Mouse (Mus musculus): ENCODE results near the gene Gpc1. TPM values are rescaled to one million over a fixed set of nuclear protein-coding genes. Genes with fewer than 3 reads are reported as not detected.
A peak's percentile ranks its signal among the peaks of the same experiment; 100 is the strongest.

The Gpc1 gene
- 100 to 1,000 TPM; 481 to 555 (median 528) TPM for total RNA-seq (2022)

DNA sequence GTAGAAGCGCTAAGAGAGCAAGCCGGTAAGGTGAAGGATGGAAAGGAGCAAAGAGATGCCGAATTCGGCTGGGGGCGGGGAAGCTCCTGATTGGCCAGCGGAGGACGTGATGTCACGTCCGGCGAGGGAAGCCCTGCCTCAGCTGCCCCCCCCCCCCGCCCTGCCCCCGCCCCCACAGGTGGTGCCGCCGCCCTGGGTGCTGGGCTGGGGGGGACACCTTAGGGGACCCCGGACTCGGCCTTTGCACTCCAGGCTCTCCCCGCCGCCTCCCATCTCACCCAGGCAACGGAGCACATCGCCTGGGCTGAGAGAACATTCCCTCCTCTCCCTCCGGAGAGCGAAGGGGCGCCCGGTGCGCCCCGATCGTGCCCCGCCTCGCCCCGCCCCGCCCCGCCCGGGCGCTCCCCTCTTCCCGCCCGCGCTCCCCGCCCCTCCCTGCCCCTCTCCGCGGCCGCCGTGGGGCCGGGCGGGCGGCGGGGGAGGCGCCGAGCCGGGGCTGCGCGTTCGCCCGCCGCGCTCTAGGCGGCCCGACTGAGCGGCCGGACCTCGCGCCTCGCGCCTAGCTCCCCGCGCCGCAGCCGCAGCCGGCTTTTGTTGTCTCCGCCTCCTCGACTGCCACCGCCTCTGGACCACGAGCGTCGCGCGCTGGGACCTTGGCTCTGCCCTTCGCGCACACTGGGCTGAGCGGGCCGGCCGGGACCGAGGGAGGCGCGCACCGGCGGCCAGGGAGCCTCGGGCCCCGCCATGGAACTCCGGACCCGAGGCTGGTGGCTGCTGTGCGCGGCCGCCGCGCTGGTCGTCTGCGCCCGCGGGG, at the start of gene Gpc1:
Gene Gpc1 (plus strand): TSS at position 458 of the 814 bp plus-strand sequence.
- peak; percentile 57 for DNase-seq (ENCODE audit: low spot score)

GRCm38 (mm10) chr1:92781862-92782261, 49.6 kb upstream of the Gpc1 start:
- no peak for DNase-seq (ENCODE audit: low spot score)

DNA sequence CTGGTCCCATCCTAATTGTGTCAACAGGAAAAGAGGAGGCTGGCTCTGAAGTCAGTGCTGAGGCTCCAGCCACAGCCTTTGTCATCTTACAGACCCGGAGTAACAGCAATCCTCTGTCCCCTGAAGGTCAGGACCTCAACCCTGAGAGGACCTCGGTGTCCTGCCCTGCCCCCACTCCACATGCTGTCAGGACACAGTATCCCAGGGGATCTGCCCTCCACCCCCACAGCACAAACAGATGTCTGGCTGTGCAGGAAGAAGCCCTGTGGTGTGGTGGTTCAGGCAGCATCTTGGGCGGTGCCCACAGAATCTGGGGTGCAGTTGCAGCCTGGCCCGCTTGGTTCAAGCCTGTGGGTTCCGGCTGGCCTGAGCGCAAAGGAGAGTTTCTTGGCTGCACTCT, 48.9 kb upstream of the Gpc1 start:
- DNase-seq (ENCODE audit: low spot score), result no peak

GRCm38 (mm10) chr1:92787221-92787620, 44.2 kb upstream of the Gpc1 start:
- DNase-seq (ENCODE audit: low spot score), result peak; percentile 26

DNA sequence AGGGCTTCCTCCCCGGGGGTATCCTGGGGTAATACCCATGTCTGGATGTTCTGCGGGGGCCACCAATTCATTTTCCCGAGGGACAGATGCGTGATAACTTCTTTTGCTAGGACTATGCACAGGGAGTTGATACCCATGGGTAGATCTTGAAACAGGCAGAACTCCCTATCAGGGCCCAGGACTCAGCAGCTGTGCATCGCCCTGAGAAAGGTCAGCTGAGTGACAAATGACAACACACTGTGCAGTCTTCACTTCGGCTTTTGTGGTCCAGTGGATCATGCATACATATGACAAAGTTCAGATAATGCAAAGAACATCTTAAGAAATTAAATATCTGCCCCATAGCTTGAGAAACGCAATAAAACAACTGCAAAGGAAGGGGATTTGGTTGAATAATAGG, 43.4 kb upstream of the Gpc1 start:
- DNase-seq (ENCODE audit: low spot score), result no peak

- no peak for DNase-seq (ENCODE audit: low spot score)
Observed at GRCm38 (mm10) chr1:92790628-92791027, 40.8 kb upstream of the Gpc1 start.

GRCm38 (mm10) chr1:92791070-92791831, 40.2 kb upstream of the Gpc1 start:
- DNase-seq (ENCODE audit: low spot score), result peak; percentile 37

- no peak for DNase-seq (ENCODE audit: low spot score)
Observed at GRCm38 (mm10) chr1:92793781-92794180, 37.7 kb upstream of the Gpc1 start.

DNA sequence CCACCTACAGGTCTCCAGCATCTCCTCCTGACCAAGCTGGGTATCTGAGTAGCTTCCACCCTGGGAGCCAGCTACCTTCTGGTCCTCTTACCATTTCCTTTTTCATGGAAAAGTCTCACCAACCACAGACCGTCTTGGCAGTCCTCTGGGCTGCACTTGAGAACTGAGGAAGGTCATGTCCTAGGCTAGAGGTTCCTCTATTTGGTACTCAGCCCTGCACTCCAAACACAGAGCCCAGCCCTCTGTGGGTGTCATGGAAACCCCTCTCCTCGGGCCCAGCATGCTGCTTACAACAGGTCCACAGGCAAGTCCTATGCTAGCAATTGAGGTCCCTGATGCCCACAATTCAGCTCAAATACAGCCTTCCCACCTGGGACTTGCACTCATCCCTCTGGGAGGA, 33.0 kb upstream of the Gpc1 start:
- no peak for DNase-seq (ENCODE audit: low spot score)

GRCm38 (mm10) chr1:92799653-92800052, 31.8 kb upstream of the Gpc1 start:
- no peak for DNase-seq (ENCODE audit: low spot score)

DNA sequence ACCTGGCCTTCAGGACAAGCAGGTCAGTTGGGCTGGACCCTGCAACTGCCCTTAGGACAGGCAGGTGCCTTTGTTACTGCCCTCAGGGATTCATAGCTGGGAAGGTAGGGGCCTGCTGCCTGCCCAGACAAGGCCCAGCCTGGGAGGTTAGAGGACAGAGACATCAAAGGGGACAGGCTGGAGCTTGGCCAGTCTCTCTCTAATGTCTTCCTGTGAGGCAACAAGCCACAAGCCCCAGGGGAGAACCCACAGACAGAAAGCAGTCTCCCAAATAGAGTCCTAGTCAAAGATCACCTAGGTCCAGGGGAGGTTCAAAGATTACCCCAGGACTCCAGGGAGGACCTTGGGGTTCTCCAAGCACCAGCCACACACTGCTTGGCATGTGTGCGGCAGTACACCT, 29.1 kb upstream of the Gpc1 start:
- no peak for DNase-seq (ENCODE audit: low spot score)

DNA sequence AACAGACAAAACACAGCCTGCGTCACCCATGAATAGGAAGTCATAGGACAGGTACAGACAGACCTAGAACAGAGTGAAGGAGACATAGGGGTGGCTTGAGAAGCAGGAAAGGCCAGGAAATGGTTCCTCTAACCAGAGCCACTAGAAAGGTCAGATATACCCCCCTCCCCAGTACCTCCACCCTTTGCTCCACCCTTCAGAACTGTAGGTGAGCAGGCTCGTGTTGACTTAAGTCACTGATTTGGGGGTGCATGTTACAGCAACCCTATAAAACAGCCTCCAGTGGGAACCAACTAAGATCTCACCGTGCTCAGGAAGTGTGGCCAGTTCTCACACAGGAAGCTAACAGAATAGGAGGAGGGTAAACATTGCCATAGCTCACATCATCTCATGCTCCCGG, 28.1 kb upstream of the Gpc1 start:
- no peak for DNase-seq (ENCODE audit: low spot score)

GRCm38 (mm10) chr1:92805181-92805580, 26.3 kb upstream of the Gpc1 start:
- DNase-seq (ENCODE audit: low spot score), result no peak

- no peak for DNase-seq (ENCODE audit: low spot score)
Observed at GRCm38 (mm10) chr1:92805836-92806235, 25.6 kb upstream of the Gpc1 start.

- DNase-seq (ENCODE audit: low spot score), result no peak
Observed at GRCm38 (mm10) chr1:92806720-92807119, 24.7 kb upstream of the Gpc1 start.

GRCm38 (mm10) chr1:92809621-92810020, 21.8 kb upstream of the Gpc1 start:
- no peak for DNase-seq (ENCODE audit: low spot score)

DNA sequence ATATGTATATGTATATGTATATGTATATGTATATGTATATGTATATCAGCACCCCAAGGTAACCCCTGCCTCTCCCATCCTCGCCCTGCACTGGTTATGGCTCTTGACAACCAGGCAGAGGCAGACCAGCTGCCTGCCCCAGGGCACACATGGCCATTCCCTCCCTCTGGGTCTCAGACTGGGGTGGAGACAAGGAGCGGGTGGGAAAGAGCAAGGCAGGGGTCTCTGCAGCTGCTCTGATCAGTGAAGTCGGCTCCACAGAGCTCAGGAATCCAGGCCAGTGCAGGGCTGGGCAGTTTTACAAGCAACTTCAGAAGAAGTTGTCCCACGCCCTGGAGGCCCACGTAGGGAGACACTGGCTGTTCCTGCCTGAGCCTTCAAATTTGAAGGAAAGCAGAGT, 17.1 kb upstream of the Gpc1 start:
- DNase-seq (ENCODE audit: low spot score), result no peak

GRCm38 (mm10) chr1:92815100-92815499, 16.3 kb upstream of the Gpc1 start:
- no peak for DNase-seq (ENCODE audit: low spot score)

DNA sequence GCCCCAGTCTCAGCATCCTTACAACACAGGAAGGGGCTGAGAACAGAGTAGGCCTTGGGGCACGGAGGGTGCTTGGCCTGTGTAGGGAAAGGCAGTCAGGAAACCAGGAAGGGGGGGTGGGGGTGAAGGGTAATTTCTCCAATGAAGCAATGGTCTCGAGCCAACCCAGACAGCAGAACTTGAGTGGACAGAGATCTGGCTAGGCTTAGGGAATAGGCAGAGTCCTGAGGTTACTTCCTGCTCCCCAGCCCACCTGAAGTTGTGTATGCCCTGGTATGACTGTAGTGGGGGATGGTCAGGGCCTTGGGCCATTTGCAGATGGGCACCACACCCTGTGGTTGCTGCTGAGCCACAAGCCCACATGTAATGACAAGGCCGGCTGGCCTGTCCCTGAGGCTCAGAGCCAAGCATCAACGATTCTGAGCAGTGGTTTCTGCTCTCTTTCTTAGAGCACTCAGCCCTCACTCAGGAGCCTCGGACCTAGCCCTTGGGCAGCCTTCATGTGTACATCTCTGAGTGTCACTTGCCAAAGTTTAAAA, 15.6 kb upstream of the Gpc1 start:
- DNase-seq (ENCODE audit: low spot score), result no peak

DNA sequence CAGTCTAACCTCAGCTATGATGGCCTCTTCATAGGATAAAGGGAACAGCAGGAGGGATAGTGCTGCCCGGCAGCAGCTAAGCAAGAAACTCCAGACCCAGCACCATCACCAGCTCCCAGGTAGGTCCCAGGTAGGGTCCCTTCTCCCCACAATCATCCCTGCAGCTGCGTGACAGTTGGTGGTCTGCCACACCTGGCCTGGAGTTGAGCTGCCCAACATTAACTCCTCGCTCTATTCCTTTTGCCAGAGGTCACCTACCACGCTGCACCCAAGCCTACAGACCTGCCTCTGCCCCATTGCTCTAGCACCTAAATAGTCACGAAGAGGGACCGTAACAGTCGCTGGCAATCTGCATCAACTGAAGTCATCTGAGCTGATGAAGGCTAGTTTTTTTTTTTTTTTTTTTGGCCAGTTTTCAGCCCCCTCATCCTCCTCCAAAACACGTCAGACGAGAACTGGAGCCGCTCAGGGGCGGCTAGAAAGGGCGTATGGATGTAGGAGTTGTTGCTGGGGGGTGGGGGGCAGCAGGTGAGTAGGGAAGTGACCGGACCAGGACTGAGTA, 738 bp upstream of the Gpc1 start:
- DNase-seq (ENCODE audit: low spot score), result no peak

GRCm38 (mm10) chr1:92832011-92833010, 866 bp downstream of the Gpc1 start:
- DNase-seq (ENCODE audit: low spot score), result no peak

Data from heart, adult 8-10 months (tissue).